In genomic region chr16:34657983-34658382, GRCm38 (mm10) we compare ENCODE assay signal across 8 mouse cellular contexts. TPM values are rescaled to one million over a fixed set of nuclear protein-coding genes. Genes with fewer than 3 reads are reported as not detected.
A peak's percentile ranks its signal among the peaks of the same experiment; 100 is the strongest.
DNase-seq lines count a peak whose midpoint lies in the region; ATAC-seq and TF ChIP-seq lines count a peak whose summit lies in the region.

No protein-coding gene starts in this region.

- intact Hi-C loops in gastrocnemius, adult 2 months (cut with DNase I): no loop called here

- H3K27me3 ChIP-seq in neural tube, embryonic 11.5 days (ENCODE audit: control insufficient read depth, insufficient read depth, low read length): no peaks in the 10 kb centered on the region
- H3K27me3 ChIP-seq in limb, embryonic 15.5 days: peaks cover 24% of the 10 kb centered on the region
- no peaks in the 10 kb centered on the region for H3K27me3 ChIP-seq in stomach, embryonic 16.5 days (ENCODE audit: control insufficient read depth, insufficient read depth, low read length)

- H3K9ac ChIP-seq in neural tube, embryonic 11.5 days (ENCODE audit: low read length): no peak overlapping the region
- H3K9ac ChIP-seq in limb, embryonic 15.5 days: no peak overlapping the region
- peak overlapping the region; percentile 48; the same call in 1 of the 2 replicates for H3K9ac ChIP-seq in stomach, embryonic 16.5 days (ENCODE audit: low read length)

- no peak for DNase-seq in gastrocnemius, adult 2 months
- no peak for DNase-seq in gastrocnemius, postnatal 25 days
- no peak for DNase-seq in neural tube, embryonic 11.5 days (ENCODE audit: low spot score)
- no peak for DNase-seq in neural tube, embryonic 10.5 days (ENCODE audit: extremely low spot score, low spot score)
- no peak for DNase-seq in adrenal gland, adult (ENCODE audit: inconsistent age in 2 of 2, low spot score in 1 of 2)
- DNase-seq in gastrocnemius, postnatal 4 days (ENCODE audit: low spot score in 2 of 2): no peak

- no peaks in the 10 kb centered on the region for H3K36me3 ChIP-seq in neural tube, embryonic 11.5 days (ENCODE audit: control insufficient read depth, insufficient read depth, low read length)
- H3K36me3 ChIP-seq in limb, embryonic 15.5 days: no peaks in the 10 kb centered on the region
- no peaks in the 10 kb centered on the region for H3K36me3 ChIP-seq in stomach, embryonic 16.5 days (ENCODE audit: control insufficient read depth, insufficient read depth, low read length)

- H3K4me1 ChIP-seq in neural tube, embryonic 11.5 days (ENCODE audit: control insufficient read depth, insufficient read depth, low read length): no peaks in the 10 kb centered on the region; the same call in 1 of the 2 replicates
- peaks cover 9% of the 10 kb centered on the region; the same call in 1 of the 2 replicates for H3K4me1 ChIP-seq in limb, embryonic 15.5 days
- H3K4me1 ChIP-seq in stomach, embryonic 16.5 days (ENCODE audit: control insufficient read depth, insufficient read depth, low read length): peaks cover 5% of the 10 kb centered on the region; the same call in 1 of the 2 replicates

- no peak for ATAC-seq in neural tube, embryonic 11.5 days (ENCODE audit: insufficient read depth, low FRiP score, low TSS enrichment)
- no peak for ATAC-seq in limb, embryonic 15.5 days (ENCODE audit: insufficient number of reproducible peaks, low FRiP score, low TSS enrichment, low read depth)
- no peak for ATAC-seq in stomach, embryonic 16.5 days (ENCODE audit: insufficient read depth, low FRiP score)

- TF ChIP-seq CTCF in gastrocnemius, adult 2 months (IDR thresholded peaks at IDR 0.05): no peak

- H3K4me2 ChIP-seq in neural tube, embryonic 11.5 days (ENCODE audit: low read depth): peak overlapping the region; percentile 45
- peak overlapping the region; percentile 48 for H3K4me2 ChIP-seq in limb, embryonic 15.5 days
- H3K4me2 ChIP-seq in stomach, embryonic 16.5 days (ENCODE audit: low read depth, low read length): peak overlapping the region; percentile 52

- no peaks in the 10 kb centered on the region for H3K9me3 ChIP-seq in neural tube, embryonic 11.5 days (ENCODE audit: control insufficient read depth, low read length)
- no peaks in the 10 kb centered on the region for H3K9me3 ChIP-seq in limb, embryonic 15.5 days
- no peaks in the 10 kb centered on the region for H3K9me3 ChIP-seq in stomach, embryonic 16.5 days (replicated peaks; ENCODE audit: control insufficient read depth, low read length)

- H3K4me3 ChIP-seq in gastrocnemius, adult 2 months: peak overlapping the region; percentile 53; the same call in 1 of the 2 replicates
- peak overlapping the region; percentile 15; the same call in 1 of the 2 replicates for H3K4me3 ChIP-seq in neural tube, embryonic 11.5 days (ENCODE audit: low read depth, low read length)
- peak overlapping the region; percentile 25; the same call in 1 of the 2 replicates for H3K4me3 ChIP-seq in limb, embryonic 15.5 days
- peak overlapping the region; percentile 31 for H3K4me3 ChIP-seq in stomach, embryonic 16.5 days (replicated peaks; ENCODE audit: low read length)

- H3K27ac ChIP-seq in gastrocnemius, adult 2 months: no peak overlapping the region
- H3K27ac ChIP-seq in neural tube, embryonic 11.5 days (ENCODE audit: low read depth, low read length): no peak overlapping the region
- H3K27ac ChIP-seq in limb, embryonic 15.5 days: no peak overlapping the region
- H3K27ac ChIP-seq in stomach, embryonic 16.5 days (ENCODE audit: low read length): no peak overlapping the region

- WGBS in neural tube, embryonic 11.5 days: 28% methylated on average over 5 of the region's 5 CpGs
- 32% methylated on average over 5 of the region's 5 CpGs for WGBS in limb, embryonic 15.5 days
- 23% methylated on average over 5 of the region's 5 CpGs for WGBS in stomach, embryonic 16.5 days

RNA-seq across cellular contexts. Expression of gene Ropn1, which starts 8.3 kb away (rescaled TPM):
- not detected for total RNA-seq in gastrocnemius, adult 2 months (2021)
- total RNA-seq in gastrocnemius, postnatal 25 days (2021): not detected
- polyA plus RNA-seq in neural tube, embryonic 11.5 days (2014; fragmentation: Nextera tagmentation; extraction: Ambion mirVana): not detected in 2 replicates
- polyA plus RNA-seq in limb, embryonic 15.5 days (2015; fragmentation: Nextera tagmentation; extraction: Ambion mirVana): not detected in 2 replicates
- polyA plus RNA-seq in stomach, embryonic 16.5 days (2015; fragmentation: Nextera tagmentation; extraction: Ambion mirVana): not detected in 2 replicates
- total RNA-seq in gastrocnemius, postnatal 4 days (2021): not detected

RNA-seq across cellular contexts. Expression of gene Ccdc14, which starts 32.4 kb away (rescaled TPM):
- total RNA-seq in gastrocnemius, adult 2 months (2021): 1 to 10 TPM; 2.1 to 2.5 TPM
- total RNA-seq in gastrocnemius, postnatal 25 days (2021): 1 to 10 TPM; 1.4 to 1.8 TPM
- polyA plus RNA-seq in neural tube, embryonic 11.5 days (2014; fragmentation: Nextera tagmentation; extraction: Ambion mirVana): 10.3 and 11.8 TPM in 2 replicates
- 4.8 and 5.0 TPM in 2 replicates for polyA plus RNA-seq in limb, embryonic 15.5 days (2015; fragmentation: Nextera tagmentation; extraction: Ambion mirVana)
- polyA plus RNA-seq in stomach, embryonic 16.5 days (2015; fragmentation: Nextera tagmentation; extraction: Ambion mirVana): 5.3 and 5.6 TPM in 2 replicates
- 1 to 10 TPM; 6.5 to 7.2 TPM for total RNA-seq in gastrocnemius, postnatal 4 days (2021)
